Mouse (Mus musculus): ENCODE data around the gene Slc37a3.
A peak's percentile ranks its signal among the peaks of the same experiment; 100 is the strongest.

Slc37a3 gene

GRCm38 (mm10) chr6:39319061-39319761, 58.3 kb downstream of the Slc37a3 start:
- DNase-seq (ENCODE audit: low read depth, low spot score) = no peak

GRCm38 (mm10) chr6:39318631-39319010, 58.9 kb downstream of the Slc37a3 start:
- DNase-seq (ENCODE audit: low read depth, low spot score) = no peak

GRCm38 (mm10) chr6:39317854-39318630, 59.4 kb downstream of the Slc37a3 start:
- DNase-seq (ENCODE audit: low read depth, low spot score) = no peak

- DNase-seq (ENCODE audit: low read depth, low spot score) = no peak
These were observed 61.4 kb downstream of the Slc37a3 start for GRCm38 (mm10) chr6:39316089-39316488.

- DNase-seq (ENCODE audit: low read depth, low spot score) = no peak
These were observed 63.0 kb downstream of the Slc37a3 start for GRCm38 (mm10) chr6:39314461-39314860.

- no peak for DNase-seq (ENCODE audit: low read depth, low spot score)
These were observed 65.7 kb downstream of the Slc37a3 start for GRCm38 (mm10) chr6:39311786-39312185.

- DNase-seq (ENCODE audit: low read depth, low spot score) = no peak
These were observed 73.1 kb downstream of the Slc37a3 start for GRCm38 (mm10) chr6:39304371-39304874.

GRCm38 (mm10) chr6:39301484-39301883, 76.0 kb downstream of the Slc37a3 start:
- peak; percentile 30 for DNase-seq (ENCODE audit: low read depth, low spot score)

- no peak for DNase-seq (ENCODE audit: low read depth, low spot score)
These were observed 80.4 kb downstream of the Slc37a3 start for GRCm38 (mm10) chr6:39297079-39297478.

- DNase-seq (ENCODE audit: low read depth, low spot score) = no peak
These were observed 81.0 kb downstream of the Slc37a3 start for GRCm38 (mm10) chr6:39296474-39296873.

GRCm38 (mm10) chr6:39295727-39296411, 81.6 kb downstream of the Slc37a3 start:
- DNase-seq (ENCODE audit: low read depth, low spot score) = no peak

GRCm38 (mm10) chr6:39289721-39290120, 87.8 kb downstream of the Slc37a3 start:
- DNase-seq (ENCODE audit: low read depth, low spot score) = no peak

- no peak for DNase-seq (ENCODE audit: low read depth, low spot score)
These were observed 89.7 kb downstream of the Slc37a3 start for GRCm38 (mm10) chr6:39287782-39288181.

- no peak for DNase-seq (ENCODE audit: low read depth, low spot score)
These were observed 90.8 kb downstream of the Slc37a3 start for GRCm38 (mm10) chr6:39286732-39287083.

- no peak for DNase-seq (ENCODE audit: low read depth, low spot score)
These were observed 91.3 kb downstream of the Slc37a3 start for GRCm38 (mm10) chr6:39286053-39286731.

- DNase-seq (ENCODE audit: low read depth, low spot score) = no peak
These were observed 92.6 kb downstream of the Slc37a3 start for GRCm38 (mm10) chr6:39284836-39285235.

All from c-Kit-negative CD71-positive TER-119-positive erythroid progenitor cells, embryonic 14.5 days (primary cell).